Mouse (Mus musculus) myocyte (in vitro differentiated cells): ENCODE results near the gene Ccin.

Experiments
- E2F4 ChIP-seq: IDR thresholded peaks from one replicate; pipeline ENCODE4 v1.6.1; 2011; ENCODE audit warnings: mild to moderate bottlenecking, control low read depth, moderate library complexity; ENCODE audit not compliant: insufficient read depth
- MAX ChIP-seq: IDR thresholded peaks from one replicate; pipeline ENCODE4 v1.6.1; 2011; ENCODE audit warnings: low read depth, mild to moderate bottlenecking, control low read depth
- MYOD1 ChIP-seq, 3 experiments: IDR thresholded peaks; one replicate each; pipeline ENCODE4 v1.6.1; 2011; ENCODE audit warnings: control low read depth in 2 of 3, low read depth in 2 of 3, mild to moderate bottlenecking in 2 of 3, moderate library complexity in 1 of 3; ENCODE audit not compliant: insufficient read length in 2 of 3, control insufficient read depth in 1 of 3
- MYOG ChIP-seq, 3 experiments: IDR thresholded peaks; one replicate each; pipeline ENCODE4 v1.6.1; 2011; ENCODE audit warnings: control low read depth in 2 of 3, low read depth in 2 of 3, mild to moderate bottlenecking in 2 of 3; ENCODE audit not compliant: insufficient read length in 2 of 3, control insufficient read depth in 1 of 3, insufficient read depth in 1 of 3
- POLR2A ChIP-seq: IDR thresholded peaks from one replicate; pipeline ENCODE4 v1.6.1; 2011; ENCODE audit warnings: low read depth, mild to moderate bottlenecking, control low read depth, moderate library complexity; ENCODE audit not compliant: insufficient read length
- REST ChIP-seq: IDR thresholded peaks from one replicate; pipeline ENCODE4 v1.6.1; 2011; ENCODE audit warnings: mild to moderate bottlenecking, control low read depth, moderate library complexity; ENCODE audit not compliant: insufficient read depth, insufficient read length
- SRF ChIP-seq: IDR thresholded peaks from one replicate; pipeline ENCODE4 v1.6.1; 2011; ENCODE audit warnings: low read depth; ENCODE audit not compliant: control insufficient read depth, insufficient read length
- TCF12 ChIP-seq: IDR thresholded peaks from one replicate; pipeline ENCODE4 v1.6.1; 2011; ENCODE audit warnings: mild to moderate bottlenecking, control low read depth; ENCODE audit not compliant: poor library complexity, insufficient read depth, severe bottlenecking

DNA sequence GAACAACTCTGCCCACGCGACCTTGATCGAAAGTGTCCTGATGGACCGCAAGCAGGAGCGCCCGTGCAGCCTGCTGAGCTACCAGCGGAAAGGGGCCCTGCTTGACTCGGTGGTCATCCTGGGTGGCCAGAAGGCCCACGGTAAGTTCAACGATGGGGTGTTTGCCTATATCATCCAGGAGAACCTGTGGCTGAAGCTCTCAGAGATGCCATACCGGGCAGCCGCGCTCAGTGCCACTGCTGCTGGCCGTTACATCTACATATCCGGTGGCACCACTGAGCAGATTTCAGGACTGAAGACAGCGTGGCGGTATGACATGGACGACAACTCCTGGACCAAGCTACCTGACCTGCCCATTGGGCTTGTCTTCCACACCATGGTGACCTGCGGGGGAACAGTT, 1.0 kb downstream of the Ccin start:
- TF ChIP-seq REST = no peak
- no peak for TF ChIP-seq MYOD1 (IDR thresholded peaks at IDR 0.05; ENCODE audit: control insufficient read depth in 1 of 3, insufficient read length in 2 of 3, low read depth in 2 of 3)
- no peak for TF ChIP-seq POLR2A
- no peak for TF ChIP-seq TCF12
- TF ChIP-seq MYOG (IDR thresholded peaks at IDR 0.05; ENCODE audit: control insufficient read depth in 1 of 3, insufficient read depth in 1 of 3, insufficient read length in 2 of 3, low read depth in 2 of 3) = no peak
- TF ChIP-seq SRF = no peak
- no peak for TF ChIP-seq MAX
- TF ChIP-seq E2F4 = no peak
